Mouse (Mus musculus): ENCODE measurements at regions not wholly inside any gene's neighbourhood (a gene's known extent, or its start where the extent isn't known, plus 50 kb on each side); places are given as distances from the start of the nearest gene placed in this dataset.

GRCm38 (mm10) chr13:42244240-42245086, 56.8 kb upstream of the Edn1 start:
- Histone ChIP-seq H3K4me3 (no peak overlapping the region), H3K27ac (no peak overlapping the region)
- DNase-seq (ENCODE audit: low spot score in 2 of 2) = peak; percentile 15 to 60
- peak; percentile 92 for TF ChIP-seq CTCF (conservative IDR thresholded peaks at IDR 0.05)

GRCm38 (mm10) chr13:42245753-42246409, 55.4 kb upstream of the Edn1 start:
- no peak overlapping the region for H3K27ac ChIP-seq
- no peak for DNase-seq (ENCODE audit: low spot score in 2 of 2)
- TF ChIP-seq CTCF (conservative IDR thresholded peaks at IDR 0.05) = no peak
- H3K4me3 ChIP-seq = no peak overlapping the region

All from layer of hippocampus, adult 2 months (tissue).